Mouse (Mus musculus) kidney, adult 11 months (tissue): Measurements from ENCODE around the gene Npw.

Experiments
- DNase-seq: peaks from one replicate; pipeline ENCODE4 v3.0.0; 2022

Gene Npw

DNA sequence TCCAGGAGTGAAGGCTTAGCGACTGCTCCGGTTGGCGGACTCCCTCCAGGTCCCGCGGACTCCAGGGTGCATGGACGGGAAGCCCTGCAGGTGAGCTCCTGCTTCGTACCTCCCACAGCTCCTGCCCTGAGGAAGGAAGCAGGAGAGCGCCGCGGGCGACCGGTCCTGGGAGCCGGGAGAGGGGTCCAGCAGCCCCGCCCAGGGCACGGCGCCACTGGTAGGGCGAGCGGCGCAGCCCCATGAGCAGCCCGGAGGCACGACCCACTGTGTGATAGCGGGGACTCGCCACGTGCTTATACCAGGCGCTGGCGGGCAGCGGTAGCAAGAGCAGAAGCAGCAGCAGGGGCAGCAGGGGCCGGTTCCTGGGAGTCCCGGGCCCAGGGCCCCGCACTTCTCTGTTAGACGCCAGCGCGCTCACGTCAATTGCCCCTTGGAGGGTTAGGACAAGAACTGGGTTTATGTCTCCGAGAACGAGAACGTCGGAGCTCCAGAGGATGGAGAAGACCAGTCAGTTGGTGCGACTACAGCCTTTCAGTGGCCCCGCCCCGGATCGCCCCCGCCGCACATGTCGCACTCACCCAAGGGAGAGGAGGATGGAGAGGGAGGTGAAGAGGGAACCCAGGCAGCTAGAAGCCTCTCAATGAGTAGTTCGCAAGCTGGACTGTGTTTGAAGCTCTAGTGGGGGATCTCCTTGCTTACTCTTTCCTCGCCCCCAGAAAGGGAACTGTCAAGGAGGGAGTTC lies at the start of gene Npw:
TSS of gene Npw (minus strand) at position 441 of the 742 bp plus-strand sequence.
- no peak for DNase-seq

DNA sequence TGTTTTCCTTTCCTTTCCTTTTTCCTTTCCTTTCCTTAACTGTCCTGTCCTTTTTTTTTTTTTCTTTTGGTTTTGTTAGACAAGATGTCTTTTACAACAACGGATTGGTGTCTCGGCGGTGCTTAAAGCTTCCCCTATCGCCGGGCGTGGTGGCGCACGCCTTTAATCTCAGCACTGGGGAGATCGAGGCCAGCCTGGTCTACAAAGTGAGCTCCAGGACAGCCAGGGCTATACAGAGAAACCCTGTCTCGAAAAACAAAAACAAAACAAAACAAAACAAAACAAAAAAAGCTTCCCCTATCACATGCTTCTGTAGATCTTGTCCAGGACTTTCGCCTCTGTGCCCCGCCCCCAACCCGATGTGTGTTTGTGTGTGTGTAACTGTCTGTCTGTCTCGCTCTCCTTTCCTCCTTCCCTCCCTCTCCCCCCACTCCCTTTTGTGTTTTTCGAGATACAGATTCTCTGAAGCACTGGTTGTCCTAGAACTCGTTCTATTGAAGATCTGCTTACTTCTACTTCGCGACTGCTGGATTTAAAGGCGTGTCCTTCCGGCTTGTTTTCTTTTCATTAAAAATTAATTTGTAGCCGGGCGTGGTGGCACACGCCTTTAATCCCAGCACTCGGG lies 49.7 kb upstream of the Npw start:
- DNase-seq, result no peak

DNA sequence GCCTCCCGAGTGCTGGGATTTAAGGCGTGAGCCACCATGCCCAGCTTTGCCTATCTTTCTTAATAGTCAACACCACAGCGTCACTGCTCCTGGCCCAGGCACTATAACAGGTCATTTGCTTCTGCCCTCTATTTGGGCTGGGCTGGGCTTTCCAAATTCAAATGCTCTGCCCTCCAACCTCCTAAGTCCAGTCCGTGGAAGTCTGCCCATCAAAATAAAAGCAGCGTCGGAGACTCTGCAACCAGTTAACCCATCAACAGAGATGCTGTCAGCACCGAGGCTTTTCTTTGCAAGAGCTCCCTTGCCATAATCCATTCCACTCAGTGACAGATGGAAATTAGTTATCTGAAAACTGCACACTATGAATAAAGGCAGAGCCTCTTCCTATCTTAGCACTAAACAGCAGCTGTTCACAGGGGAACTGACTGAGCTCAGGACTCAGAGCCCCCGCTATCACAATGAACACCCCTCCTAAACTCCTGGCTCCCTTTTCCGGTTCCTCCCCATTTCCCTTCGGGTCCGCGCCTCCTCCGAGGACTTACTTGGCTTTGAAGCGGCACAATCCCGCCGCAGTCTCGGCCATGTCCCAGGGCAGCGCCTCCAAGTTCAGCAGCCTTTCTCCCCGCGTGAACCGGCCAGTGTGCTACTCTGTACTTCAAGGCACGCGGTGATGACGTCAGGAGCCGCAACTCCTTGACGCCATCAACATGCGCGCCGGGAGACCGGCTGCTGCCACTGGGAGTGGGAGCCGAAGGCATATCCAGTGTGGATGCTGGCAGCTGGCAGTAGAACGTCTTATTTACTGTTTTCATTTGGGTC lies 48.9 kb upstream of the Npw start, which contains the start of gene Tbl3:
TSS of gene Tbl3 (minus strand) at position 679 of the 819 bp plus-strand sequence.
- DNase-seq, result peak; percentile 91

DNA sequence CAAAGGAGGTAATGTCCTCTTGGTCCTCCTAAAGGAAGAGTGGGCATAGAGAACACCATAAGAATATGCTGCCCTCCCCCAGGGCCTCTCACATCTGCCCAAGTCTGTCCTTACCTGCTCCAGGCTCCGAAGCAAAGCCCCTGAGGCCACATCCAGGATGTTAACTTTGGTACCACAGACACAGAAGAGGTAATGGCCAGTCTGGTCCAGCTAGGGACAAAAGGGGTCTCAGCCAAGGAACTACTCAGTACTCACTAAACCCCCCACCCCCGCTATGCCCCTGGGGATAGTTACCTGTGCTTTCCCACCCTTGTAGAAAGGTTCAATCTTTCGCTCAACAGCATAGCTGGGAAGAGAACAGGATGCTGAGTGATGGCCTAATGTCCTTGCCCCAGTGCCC lies 47.6 kb upstream of the Npw start:
- DNase-seq, result no peak

DNA sequence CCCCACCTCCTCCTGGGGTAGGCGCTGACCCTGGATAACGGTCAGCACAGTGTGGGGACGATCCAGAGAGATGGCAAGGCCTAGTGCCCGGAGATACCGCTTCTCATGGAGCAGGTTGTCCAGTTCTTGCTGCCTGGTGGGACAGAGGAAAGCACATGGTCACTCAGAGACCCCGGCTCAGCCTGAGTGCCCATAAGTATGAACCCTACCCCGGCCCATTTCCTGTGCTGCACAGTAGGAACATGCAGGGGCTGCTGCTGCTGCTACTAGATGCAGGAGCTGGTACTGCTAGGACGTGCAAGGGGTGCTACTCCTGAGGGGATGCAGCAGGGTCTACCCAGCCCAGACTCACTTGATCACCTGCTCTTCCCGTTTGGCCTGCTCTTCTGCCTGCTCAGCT lies 43.0 kb upstream of the Npw start:
- no peak for DNase-seq

DNA sequence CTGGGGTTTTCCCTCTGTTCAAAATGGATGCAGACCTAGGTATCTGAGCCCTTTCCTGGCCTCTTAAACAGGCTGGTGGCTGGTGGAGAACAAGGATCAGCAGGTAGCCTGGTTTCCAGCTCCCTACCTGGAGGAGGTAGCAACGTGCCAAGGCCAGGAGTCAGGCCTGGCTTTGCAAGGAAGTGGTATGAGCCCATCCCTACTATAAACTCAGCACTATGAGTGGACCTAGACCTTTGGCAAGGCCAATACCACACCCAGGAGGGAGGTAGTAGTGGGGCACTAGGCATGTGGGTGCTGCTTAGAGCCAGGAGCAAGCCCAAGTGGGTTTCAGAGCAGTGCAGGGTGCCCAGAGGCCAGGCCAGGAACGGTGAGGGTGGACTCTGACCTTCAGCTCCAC lies 41.2 kb upstream of the Npw start:
- DNase-seq, result no peak

DNA sequence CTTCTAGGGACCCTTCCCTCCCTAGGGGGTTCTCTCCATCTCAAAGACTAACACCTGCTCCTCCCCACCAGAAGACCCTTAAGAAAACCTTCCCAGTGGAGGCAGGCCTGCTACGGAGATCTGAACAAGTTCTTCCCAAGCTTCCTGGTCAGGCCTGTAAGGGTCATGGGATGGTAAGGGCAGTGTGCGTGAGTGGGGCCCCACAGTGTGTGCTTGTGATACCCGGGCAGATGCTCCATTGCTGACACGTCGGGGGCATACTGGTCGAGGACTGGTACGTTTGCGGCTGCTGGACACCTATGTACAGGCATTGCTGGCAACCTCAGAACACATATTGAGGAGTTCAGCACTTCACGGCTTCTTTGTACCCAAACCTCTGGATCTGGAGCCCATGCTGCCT lies 40.5 kb upstream of the Npw start:
- DNase-seq, result no peak

DNA sequence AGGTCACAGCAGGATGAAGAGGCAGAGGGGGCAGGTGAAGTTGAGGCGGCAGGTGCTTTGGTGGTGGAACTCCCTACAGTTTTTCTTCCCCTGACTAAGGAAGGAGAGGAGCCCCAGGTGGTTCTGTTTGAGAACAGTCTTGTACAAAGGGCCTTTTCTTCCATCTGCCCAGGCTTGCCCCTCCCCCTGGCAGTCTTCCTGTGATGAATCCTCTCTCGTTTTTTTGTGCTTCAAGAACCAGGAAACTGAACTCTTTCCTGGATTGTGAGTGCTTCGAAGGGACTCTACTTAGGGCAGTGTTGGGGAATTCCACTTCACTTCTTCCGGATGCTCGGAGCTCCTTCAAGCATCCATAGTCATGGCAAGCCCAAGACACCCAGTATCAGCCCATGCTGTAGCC lies 39.7 kb upstream of the Npw start:
- DNase-seq, result no peak

DNA sequence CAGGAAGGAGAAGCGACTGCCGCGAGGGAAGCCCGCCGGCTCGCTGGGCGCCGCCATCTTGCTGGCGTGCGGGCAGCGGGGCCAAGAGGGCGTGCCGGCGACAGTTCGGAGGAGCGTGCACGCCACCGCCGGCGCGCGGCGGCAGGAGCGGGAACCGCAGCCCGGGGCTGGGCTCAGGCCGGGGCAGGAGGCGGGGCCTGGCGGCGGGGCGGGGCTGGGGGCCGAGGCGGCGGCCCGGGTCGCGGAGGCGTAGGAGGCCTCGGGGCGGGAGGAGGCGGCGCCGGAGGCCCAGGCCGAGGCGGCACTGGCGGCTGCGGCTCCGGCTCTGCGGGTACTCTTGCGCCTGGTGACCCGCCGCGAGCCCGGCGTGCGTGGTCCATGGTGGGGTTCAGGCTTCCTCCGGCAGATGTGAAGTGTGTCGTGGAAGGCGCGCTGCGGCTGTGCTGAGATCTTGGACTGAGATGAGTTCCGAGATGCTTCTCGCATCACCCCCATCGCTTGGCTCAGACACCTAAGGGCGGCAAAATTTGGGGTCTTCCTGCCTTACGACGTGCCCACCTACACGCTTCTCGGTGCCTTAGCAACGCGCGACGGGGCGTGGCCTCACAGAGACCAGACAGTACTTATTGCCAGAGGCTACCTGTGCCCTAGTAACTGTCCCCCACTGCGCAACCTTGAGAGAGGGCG lies 37.9 kb upstream of the Npw start, which contains the start of the genes Gfer and Noxo1:
TSS of gene Gfer (minus strand) at position 146 of the 687 bp plus-strand sequence.
TSS of gene Noxo1 (plus strand) at position 224 of the 687 bp plus-strand sequence.
- peak; percentile 82 for DNase-seq

DNA sequence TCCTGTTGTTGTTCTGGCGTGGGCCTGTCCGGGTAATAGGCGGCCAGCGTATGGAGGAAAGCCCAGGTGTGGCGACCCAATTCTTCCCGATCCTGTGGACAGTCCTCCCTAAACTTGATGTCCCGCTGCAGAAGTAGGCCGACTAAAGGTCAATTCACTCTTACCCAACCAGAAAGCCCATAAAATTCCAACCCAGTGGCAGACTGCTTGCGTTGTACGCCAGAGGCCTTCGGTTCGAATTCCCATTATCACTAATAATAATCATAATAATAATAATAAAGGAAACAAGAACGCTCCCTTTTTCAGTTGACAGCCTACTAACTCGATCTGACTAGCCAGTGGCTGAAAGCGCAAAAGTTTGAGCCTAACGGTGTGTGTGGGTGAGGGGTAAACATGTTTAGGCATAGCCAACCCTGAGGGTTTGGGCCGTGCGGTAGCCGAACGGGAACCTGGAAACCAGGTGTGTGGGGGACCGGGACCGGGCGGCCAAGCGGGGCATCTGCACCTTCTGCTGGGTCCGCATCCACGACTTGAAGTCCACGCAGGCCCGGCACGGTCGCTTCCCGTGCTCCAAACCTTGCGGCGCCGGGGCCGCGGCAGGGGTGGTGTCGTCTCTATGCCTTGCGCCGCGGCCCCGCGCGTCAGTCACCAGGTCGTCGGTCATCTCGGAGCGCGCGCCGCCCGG lies 37.2 kb upstream of the Npw start:
- DNase-seq, result no peak

DNA sequence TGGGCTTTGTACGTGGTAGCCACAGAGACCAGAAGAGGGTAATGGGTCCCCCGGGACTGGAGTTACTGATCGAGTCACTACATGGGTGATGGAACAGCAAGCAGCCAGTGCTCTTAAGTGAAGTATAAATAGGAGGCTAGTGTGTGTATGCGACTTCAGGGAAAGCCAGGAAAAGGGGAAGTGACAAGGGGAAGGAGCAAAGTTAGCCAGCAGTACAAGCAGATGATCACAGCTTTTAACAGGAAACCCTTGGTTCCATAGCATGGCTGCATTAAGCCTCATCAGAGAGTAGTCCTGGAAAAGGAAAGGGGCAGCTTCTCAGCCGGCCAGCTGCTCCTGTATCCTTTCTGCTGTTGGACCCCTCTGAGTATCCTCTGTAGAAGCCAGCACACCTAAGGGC lies 34.1 kb upstream of the Npw start:
- DNase-seq, result no peak

DNA sequence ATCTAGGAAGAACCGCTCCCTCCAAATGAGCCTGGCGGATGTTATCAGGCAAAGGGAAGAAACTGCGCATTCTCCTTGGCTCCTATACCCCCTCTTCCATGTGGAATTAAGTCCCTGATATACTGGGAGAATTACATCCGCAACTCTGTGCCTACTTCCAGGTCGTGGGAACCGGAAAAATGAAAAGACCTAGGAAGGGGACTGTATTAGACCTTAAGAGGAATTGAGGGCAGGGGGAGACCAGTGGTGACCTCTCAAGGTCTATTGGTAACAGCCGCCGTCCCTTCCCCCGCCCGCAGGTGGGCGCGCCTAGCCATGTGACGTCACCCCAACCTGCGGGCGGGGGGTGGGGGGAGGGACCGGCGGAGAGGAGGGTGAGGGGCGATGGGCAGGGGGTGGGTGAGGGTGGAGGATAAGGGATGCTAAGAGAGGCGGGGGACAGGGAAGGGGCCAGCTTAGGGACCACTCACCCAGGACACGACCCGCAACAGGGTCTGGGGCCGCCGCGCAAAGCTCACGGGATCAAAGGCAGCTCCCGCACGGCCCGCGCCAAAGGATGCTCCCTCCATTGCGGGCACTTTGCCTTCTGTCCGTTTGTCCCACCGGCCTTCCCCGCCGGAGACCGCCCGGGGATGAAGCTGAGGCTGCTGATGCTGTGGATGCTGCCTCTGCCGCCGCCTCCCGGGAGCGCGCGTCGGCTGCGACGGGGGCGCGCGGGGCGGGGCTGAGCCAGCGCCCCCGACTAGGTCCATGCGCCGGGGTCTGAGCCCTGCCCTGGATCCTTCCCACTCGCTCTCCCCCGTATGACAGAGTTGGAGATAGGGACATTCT lies 31.2 kb upstream of the Npw start, which contains the start of gene Syngr3:
TSS of gene Syngr3 (minus strand) at position 705 of the 831 bp plus-strand sequence.
- DNase-seq, result no peak

DNA sequence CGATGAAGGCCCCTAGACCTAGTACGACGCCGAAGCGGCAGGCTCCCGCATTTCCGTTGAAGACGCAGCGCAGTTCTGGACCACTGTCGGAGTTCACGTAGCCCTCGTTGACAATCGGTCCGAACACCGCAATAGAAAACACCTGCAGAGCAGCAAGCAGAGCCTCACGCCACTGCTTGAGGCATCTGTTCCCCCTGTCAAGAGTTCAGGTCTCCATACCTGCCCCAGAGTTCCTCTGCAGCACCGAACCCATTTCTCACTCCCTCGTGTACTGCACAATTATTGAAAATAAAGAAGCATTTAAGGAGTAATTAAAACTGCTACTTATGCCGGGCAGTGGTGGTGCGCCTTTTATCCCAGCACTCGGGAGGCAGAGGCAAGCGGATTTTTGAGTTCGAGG lies 29.3 kb upstream of the Npw start:
- DNase-seq, result no peak

DNA sequence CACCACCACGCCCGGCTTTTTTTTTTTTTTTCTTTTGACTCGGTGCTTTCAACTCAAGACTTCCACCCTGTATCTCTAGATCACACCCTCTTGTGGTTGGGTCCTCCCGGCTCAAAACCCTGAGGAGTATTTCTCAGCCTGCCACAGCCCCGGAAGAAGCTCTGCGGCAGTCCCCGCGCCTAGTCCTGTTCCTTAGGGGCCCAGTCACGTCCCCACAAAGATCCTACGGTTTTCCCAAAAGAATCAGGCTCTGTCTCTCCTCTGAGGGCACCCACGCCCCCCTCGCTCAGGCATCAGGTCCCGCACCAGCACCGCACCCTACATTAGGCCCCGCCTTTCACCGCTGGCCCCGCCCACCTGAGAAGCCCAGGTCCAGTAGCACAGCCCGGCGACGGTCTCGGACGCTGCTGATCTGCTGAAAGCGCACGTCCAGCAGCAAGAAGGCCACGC lies 28.9 kb upstream of the Npw start:
- no peak for DNase-seq

DNA sequence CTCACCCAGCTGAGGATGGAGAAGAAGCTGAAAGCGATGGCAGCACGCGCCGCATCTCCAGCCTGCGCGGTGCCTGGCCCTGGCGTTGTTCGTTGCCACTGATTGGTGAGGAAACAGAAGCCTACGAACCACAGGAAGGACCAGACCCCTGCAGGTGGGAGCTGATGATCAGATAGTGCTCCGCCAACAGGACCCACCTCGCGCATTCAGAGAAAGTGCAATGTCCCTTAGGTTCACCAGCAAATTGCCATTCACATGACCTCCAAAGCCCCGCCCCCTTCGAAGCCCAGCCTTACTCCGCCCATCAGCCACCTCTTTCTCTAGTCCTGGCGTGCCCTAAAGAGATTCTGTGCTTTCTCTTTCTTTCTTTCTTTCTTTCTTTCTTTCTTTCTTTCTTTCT lies 28.3 kb upstream of the Npw start:
- peak; percentile 49 for DNase-seq

DNA sequence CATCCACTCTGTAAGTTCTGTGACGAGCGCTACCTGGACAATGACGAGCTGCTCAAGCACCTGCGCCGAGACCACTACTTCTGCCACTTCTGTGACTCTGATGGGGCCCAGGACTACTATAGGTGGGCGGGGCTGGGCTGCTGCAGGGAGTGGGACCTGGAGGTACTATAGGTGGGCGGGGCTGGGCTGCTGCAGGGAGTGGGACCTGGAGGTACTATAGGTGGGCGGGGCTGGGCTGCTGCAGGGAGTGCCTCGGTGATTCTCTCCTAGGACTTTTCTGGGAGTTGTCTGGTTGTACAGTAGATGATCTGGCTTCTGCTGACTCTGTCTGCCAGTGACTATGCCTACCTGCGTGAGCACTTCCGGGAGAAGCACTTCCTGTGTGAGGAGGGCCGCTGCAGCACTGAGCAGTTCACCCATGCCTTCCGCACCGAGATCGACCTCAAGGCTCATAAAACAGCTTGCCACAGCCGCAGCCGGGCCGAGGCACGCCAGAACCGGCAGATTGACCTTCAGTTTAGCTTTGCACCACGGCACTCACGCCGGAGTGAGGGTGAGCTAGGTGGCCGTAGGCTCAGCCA lies 19.3 kb upstream of the Npw start:
- DNase-seq, result no peak

DNA sequence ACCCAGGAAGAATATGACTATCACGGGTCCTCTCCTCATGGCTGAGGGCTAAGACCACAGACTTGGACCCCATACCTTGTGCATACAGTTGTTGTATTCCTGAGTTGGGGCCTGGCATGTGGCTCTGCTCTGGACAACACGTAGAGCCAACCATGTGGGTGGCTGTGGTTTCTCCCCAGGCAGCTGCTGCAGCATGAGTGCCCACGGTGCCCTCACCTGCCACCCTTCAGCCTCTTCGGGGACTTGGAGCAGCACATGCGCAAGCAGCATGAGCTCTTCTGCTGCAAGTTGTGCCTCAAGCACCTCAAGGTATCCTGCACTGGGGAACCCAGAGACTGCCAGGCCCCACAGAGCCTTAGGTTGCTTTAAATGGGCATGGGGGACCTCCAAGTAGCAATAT lies 18.6 kb upstream of the Npw start:
- DNase-seq, result no peak

DNA sequence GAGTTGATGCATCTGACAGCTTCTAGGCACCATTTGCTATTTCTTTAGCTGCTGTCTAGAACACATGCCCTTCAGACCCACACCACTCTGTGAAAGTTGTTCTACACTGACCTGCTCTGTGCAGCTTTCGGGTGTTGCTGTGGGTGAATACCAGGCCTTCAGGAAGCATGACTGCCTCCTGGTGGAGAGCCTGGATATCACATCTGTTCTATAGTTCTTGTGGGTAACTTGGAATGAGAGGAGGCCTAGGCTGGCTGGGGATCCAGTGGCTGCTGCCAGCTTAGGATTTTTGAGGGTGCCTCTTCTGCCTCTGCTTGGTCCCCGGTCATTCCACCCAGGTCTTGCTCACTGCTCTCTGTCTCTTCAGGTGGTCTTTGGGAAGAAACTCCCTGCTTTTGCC lies 17.9 kb upstream of the Npw start:
- no peak for DNase-seq

DNA sequence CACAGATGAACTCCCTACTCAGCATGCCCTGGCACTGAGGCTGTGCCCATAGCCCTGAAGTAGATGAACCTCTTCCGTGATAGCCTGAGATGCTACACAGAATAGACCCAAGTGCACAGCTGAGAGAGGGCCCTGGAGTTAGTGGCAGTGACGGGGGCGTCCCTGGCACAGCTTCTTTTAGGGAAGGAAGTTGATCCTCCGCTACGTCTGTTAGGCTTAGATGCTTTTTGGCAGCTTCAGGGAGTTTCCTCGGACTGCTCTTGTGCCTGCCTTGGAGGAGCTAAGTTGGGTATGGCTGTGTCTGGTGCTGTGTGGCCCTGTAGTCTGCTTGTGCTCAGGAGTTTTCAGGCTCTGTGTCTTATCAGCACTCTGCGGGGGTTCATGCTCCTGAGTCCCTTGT lies 16.0 kb upstream of the Npw start:
- DNase-seq, result no peak

DNA sequence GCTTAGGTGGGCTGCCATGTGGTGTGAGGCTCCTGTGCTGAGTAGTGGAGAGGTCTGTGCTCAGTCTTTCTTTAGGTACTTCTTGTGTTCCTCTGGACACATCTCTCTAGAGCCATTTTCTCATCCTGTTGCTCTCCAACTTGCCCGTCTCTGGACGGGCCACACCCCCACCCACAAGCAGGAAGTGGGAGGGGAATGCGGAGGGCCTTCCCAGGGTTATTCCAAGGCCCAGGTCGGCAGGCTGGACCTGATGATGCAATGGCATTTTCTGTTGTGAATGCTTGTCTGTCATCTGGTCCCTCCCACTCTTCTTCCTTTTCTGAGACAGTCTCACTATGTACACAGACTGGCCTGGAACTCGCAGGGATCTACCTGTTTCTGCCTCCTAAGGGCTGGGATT lies 13.9 kb upstream of the Npw start:
- peak; percentile 68 for DNase-seq

DNA sequence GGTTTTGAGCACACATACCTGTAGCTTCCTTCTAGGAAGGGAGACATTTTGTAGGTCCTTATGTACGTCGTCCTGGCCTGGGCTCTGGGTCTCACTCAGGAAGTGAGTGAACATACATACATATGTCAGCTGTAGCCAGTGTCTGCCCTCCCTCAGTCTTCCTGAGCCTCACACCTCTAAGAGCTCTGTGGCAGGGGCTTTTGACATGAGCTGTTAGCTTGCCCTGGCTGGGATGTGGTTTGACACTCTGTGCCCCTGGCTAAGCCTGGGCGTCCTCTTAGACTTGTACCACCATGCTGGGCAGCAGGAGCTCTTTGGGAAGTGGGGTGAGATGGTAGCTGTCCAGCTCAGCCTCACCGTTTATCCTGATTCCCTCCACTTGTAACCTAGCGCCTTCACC lies 13.1 kb upstream of the Npw start:
- DNase-seq, result no peak
